Mouse (Mus musculus): ENCODE results near the gene Crebrf.

- TF ChIP-seq CTCF (IDR thresholded peaks at IDR 0.05; ENCODE audit: extremely low read depth, insufficient read depth, low read length) (no peak), POLR2A (IDR thresholded peaks at IDR 0.05; ENCODE audit: extremely low read depth, insufficient read depth, low read length) (no peak)
Measured at GRCm38 (mm10) chr17:26675845-26676244, 39.6 kb upstream of the Crebrf start.
